Mouse (Mus musculus) ovary, postnatal 10 days (tissue): ENCODE data around the gene Nr5a2.

Experiments used
- DNase-seq: peaks from one replicate; pipeline ENCODE4 v3.0.0; 2022; ENCODE audit warnings: low spot score

Nr5a2 gene

GRCm38 (mm10) chr1:136960428-136961012 is at the start of gene Nr5a2:
Nr5a2 (minus strand) TSS chr1:136960448.
- DNase-seq = no peak

- no peak for DNase-seq
These were observed 48.5 kb upstream of the Nr5a2 start for GRCm38 (mm10) chr1:137008726-137009239.

GRCm38 (mm10) chr1:137003816-137004215 is 43.6 kb upstream of the Nr5a2 start:
- DNase-seq = no peak

DNA sequence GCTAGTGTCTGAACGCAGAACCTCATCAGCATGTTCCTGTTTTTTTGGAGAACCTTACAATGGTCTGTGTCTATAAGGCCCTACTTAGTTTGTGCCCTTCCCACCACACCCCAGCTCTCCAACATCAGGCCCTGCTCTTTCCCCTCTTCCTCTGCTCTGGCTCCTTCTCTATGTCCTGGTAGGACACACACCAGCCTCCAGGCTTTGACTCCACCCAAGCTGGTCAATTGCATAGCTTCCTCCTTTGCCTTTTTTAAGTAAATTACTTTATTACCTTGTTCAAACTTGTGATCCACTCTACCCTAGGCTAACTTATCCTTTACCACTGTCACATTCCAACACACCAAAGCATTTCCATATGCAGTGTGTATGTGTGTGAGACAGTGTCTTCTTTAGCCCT is 42.9 kb upstream of the Nr5a2 start:
- no peak for DNase-seq

DNA sequence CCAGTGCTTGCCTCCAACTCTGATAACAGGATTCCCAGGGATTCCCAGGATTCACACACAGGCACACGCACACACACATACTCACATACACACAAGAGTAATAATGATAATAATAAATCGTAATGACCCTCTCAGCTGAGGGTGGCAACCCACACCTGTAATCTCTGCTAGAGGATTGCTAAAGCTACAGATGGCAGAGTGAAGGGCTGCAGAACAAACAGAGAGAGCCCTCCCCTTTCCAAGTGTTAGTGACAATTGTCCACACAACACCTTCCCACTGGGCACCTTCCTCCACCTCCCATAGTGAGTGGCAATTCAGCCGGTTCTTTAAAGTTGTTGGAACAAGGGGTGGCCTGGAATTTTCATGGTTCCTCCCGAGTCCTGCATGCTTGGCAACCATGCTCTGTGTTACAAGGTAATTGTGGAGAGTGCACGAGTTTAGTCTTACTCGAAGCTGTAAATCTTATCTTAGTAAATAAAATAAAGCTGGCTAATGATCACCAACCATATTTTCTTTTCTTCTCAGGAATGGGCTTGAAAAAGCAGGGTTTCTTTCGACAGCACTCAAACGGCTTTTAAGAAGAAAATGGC is 31.6 kb upstream of the Nr5a2 start:
- DNase-seq = no peak

GRCm38 (mm10) chr1:136980253-136980893 is 20.1 kb upstream of the Nr5a2 start:
- DNase-seq = no peak

GRCm38 (mm10) chr1:136977867-136978266 is 17.6 kb upstream of the Nr5a2 start:
- DNase-seq = no peak

- DNase-seq = no peak
These were observed 13.8 kb upstream of the Nr5a2 start for GRCm38 (mm10) chr1:136974040-136974439.

- no peak for DNase-seq
These were observed 12.8 kb upstream of the Nr5a2 start for GRCm38 (mm10) chr1:136973016-136973415.

GRCm38 (mm10) chr1:136970995-136971394 is 10.7 kb upstream of the Nr5a2 start:
- DNase-seq = no peak

DNA sequence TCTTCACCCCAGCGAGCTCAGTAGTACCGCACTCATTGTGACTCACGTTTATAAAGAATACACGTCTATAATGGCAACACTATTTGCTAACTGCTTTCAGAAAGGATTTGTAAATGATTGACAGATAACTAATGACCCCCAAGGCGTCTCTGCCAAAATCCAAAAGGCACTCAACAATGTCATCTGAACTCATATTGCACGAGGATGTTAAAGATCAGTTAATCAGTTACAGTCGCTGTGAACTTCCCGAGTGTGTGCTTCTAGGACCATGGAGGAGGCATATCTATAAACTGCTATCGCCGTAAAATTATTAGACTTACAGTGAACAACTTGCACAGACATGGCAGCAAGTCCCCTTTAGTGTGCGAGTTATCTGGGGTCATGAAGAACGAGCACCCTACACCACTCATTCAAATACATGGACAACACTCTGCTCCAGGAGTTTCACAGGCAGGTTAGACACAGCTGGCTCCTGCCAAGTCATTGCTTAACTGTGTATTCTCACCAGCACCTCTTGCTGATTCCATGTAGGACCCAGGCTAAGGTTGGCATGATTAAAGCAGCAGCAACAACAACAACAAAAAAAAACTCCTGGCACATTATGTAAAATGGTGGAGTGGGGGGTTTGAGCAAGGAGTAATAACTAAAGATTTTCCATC is 6.6 kb upstream of the Nr5a2 start:
- DNase-seq = no peak

DNA sequence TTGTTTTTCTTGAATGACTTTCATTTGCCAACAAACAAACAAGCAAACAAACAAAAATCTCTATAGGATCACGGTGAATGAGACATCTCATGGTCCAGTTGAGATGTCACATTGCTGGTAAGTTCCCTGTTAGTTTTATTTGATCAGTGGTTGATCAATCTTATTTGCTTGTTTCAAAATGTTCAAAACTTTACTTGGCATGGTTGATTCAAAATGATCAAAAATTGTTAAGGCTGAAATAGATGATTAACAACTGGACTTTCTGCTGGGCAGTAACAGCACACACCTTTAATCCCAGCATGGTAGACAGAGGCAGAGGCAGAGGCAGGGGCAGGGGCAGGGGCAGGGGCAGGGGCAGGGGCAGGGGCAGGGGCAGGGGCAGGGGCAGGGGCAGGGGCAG is 757 bp downstream of the Nr5a2 start:
- no peak for DNase-seq

DNA sequence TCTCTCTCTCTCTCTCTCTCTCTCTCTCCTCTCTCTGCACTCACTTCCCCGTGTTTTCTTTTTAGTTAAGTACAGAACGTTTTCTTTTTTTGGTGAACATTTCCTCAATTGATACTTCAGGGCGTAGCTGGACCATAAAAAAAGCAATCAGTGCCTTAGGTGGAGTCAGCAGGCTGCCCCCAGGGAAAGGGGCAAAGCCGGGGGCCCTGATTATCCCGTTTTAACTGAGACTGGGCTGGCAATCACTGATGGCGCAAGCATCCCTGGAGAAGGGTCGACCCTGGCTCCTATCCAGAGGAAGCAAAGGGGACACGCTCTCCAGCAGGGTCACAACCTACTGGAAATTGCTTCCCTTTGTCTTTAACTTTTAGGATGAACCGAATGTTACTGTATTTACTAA is 1.6 kb downstream of the Nr5a2 start:
- no peak for DNase-seq

DNA sequence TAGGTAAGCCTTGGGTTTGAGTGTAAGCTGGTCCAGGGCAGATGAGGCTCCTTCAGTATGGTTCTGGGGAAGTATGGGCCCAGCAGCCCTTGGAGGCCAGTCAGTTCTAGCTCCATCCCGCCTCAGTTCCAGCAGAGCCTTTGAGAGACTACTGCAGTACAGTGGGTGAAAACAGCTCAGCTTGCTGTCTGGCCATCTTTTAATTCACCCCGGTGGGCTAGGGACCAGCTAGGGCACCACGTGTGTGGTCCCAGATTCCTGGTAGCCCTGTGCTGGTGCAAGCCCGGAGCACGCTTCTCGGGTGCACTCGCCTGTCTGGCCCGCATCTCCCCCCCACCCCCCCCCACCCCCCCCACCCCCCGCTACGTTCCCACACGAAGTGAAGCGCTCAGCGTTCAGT is 2.1 kb downstream of the Nr5a2 start:
- DNase-seq = no peak

DNA sequence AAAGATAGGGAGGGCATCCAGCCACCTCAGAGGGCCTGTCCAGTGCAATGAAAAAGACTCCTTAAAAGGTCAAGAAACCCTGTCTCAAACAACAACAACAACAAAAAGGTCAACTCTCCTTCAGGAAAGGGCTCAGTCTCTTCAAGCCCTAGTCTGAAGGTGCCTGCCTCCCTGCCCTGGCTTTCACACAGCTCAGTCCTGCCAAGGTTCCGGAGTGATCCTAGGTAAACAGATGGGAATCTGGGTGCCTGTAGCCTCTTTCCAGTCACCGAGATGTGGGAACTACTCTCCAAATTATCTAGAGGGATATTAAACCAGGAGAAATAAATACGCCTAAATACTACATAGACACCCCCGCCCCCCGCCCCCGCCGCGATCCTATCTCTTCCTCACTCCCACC is 2.6 kb downstream of the Nr5a2 start:
- no peak for DNase-seq

GRCm38 (mm10) chr1:136954108-136954494 is 6.1 kb downstream of the Nr5a2 start:
- DNase-seq = no peak

DNA sequence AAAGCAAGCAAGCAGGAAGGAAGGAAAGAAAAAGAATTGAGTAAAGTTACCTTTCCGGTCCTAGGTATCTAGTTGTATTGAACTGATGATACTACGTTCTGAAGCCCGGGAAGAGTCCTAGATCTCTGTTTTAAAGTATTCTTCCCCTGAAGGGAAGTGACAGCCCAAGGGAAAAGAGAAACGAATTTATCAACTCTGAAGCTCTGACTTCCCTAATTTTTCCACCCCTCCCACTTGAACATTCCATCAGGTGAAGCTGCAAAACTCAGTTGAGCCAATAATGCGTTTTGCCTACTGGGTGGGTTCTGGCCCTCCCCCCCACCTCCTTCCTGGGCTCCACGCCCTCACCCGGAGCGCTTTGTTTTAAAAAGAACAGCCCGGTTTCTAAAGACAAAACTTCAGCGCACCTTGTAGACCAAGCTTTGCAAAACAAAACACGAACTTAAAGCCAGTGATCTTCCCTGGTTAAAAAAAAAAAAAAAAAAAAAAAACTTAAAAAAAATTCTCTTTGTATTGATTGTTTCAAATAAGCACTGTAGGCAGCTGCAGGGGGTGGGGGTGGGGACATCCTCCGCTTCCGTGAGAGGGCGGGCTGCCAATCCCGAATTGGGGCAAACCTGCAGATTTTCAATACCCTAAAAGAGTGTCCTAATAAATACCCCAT is 6.7 kb downstream of the Nr5a2 start:
- DNase-seq = no peak

GRCm38 (mm10) chr1:136952609-136953311 is 7.5 kb downstream of the Nr5a2 start:
- DNase-seq = no peak

- DNase-seq = no peak
These were observed 8.2 kb downstream of the Nr5a2 start for GRCm38 (mm10) chr1:136951946-136952531.

DNA sequence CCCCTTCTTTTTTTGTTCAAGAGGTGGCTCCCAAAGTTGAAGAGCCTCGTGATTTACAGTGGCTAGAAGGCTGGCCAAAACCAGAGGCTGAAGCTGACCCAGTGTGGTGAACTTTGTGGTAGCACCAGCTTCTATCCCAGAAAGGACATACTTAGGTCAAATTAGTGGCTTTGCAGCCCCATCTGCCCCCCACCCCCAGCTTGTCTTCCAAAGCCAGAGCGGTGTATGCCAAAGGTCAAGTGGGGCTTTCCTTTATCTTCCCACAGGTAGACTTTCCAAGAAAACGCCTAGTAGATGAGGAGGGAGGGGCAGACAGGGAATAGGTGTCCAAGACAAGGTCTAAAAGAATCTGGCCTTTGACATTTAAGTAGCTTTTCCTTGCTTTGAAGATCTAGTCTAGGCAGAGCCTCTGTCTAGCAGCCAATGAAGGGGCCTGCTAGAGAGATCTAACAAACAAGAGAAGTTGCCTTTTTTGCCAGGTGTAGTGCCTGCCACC is 9.0 kb downstream of the Nr5a2 start:
- no peak for DNase-seq

DNA sequence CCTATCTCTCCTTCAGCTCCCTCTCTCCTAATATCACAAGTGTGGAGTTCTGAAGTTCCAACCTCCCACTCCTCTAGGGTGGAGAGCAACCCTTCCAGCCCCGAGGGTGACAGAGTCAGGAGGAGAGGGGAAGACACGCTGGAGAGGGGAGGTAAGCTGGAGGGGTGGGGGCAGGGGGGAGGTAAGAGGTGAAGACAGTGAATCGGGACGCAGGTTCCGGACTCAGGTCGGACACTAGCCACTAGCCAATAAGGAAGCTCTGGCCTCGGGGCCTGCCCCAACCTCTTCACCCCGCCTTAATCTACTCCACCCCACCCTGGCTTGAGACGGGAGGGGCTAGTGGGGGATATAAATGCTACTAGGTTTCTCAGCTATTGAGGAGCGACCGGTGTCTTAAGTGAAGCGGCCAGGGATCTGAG is 10.9 kb downstream of the Nr5a2 start:
- no peak for DNase-seq
